Mouse (Mus musculus): ENCODE data around the gene Zfp597. TPM values are rescaled to one million over a fixed set of nuclear protein-coding genes. Genes with fewer than 3 reads are reported as not detected.
A peak's percentile ranks its signal among the peaks of the same experiment; 100 is the strongest.
"Not testable (repeated sequence)": the region's sequence is repeated elsewhere in the genome, so short reads cannot be mapped to it uniquely, and the experiment has no call there.

Zfp597 gene
- polyA plus RNA-seq, 1 experiment = 1.7 TPM

- H3K27me3 ChIP-seq (ENCODE audit: control insufficient read depth, insufficient read depth, insufficient read length) = no peaks in the 10 kb centered on the region
- no peak for TF ChIP-seq MYOG (IDR thresholded peaks at IDR 0.05; ENCODE audit: control insufficient read depth in 1 of 3, insufficient read depth in 1 of 3, insufficient read length in 2 of 3, low read depth in 2 of 3)
- TF ChIP-seq MAX (IDR thresholded peaks at IDR 0.05; ENCODE audit: low read depth) = no peak
- no peak for TF ChIP-seq REST (IDR thresholded peaks at IDR 0.05; ENCODE audit: insufficient read depth, insufficient read length)
- TF ChIP-seq TCF12 (IDR thresholded peaks at IDR 0.05; ENCODE audit: insufficient read depth, poor library complexity, severe bottlenecking) = no peak
- no peak for TF ChIP-seq MYOD1 (IDR thresholded peaks at IDR 0.05; ENCODE audit: control insufficient read depth in 1 of 3, insufficient read length in 2 of 3, low read depth in 2 of 3)
- H3K4me3 ChIP-seq = no peak overlapping the region
- H3ac ChIP-seq (ENCODE audit: control insufficient read depth, insufficient read length) = no peak overlapping the region
- H3K36me3 ChIP-seq (ENCODE audit: control insufficient read depth, insufficient read depth) = no peaks in the 10 kb centered on the region
- no peak overlapping the region for H3K4me2 ChIP-seq (ENCODE audit: low read depth)
- H3K79me2 ChIP-seq (ENCODE audit: control insufficient read depth, insufficient read depth) = no peaks in the 10 kb centered on the region
These were observed 31.8 kb downstream of the Zfp597 start for GRCm38 (mm10) chr16:3852586-3852985.

GRCm38 (mm10) chr16:3851301-3851700 lies 33.1 kb downstream of the Zfp597 start:
- H3K79me2 ChIP-seq (ENCODE audit: control insufficient read depth, insufficient read depth); H3K36me3 ChIP-seq (ENCODE audit: control insufficient read depth, insufficient read depth); H3K4me3 ChIP-seq; H3ac ChIP-seq (ENCODE audit: control insufficient read depth, insufficient read length); H3K27me3 ChIP-seq (ENCODE audit: control insufficient read depth, insufficient read depth, insufficient read length); H3K4me2 ChIP-seq (ENCODE audit: low read depth): not testable (repeated sequence)

GRCm38 (mm10) chr16:3848416-3848815 lies 35.9 kb downstream of the Zfp597 start:
- H3ac ChIP-seq (ENCODE audit: control insufficient read depth, insufficient read length) = no peak overlapping the region
- H3K4me2 ChIP-seq (ENCODE audit: low read depth) = no peak overlapping the region
- no peaks in the 10 kb centered on the region for H3K27me3 ChIP-seq (ENCODE audit: control insufficient read depth, insufficient read depth, insufficient read length)
- H3K4me3 ChIP-seq = no peak overlapping the region
- no peaks in the 10 kb centered on the region for H3K79me2 ChIP-seq (ENCODE audit: control insufficient read depth, insufficient read depth)
- H3K36me3 ChIP-seq (ENCODE audit: control insufficient read depth, insufficient read depth) = no peaks in the 10 kb centered on the region
- no peak for TF ChIP-seq TCF12 (IDR thresholded peaks at IDR 0.05; ENCODE audit: insufficient read depth, poor library complexity, severe bottlenecking)
- no peak for TF ChIP-seq CEBPB (IDR thresholded peaks at IDR 0.05; ENCODE audit: insufficient read depth, poor library complexity, severe bottlenecking)
- TF ChIP-seq REST (IDR thresholded peaks at IDR 0.05; ENCODE audit: insufficient read depth, insufficient read length) = no peak
- TF ChIP-seq USF1 (IDR thresholded peaks at IDR 0.05; ENCODE audit: low read depth) = no peak

GRCm38 (mm10) chr16:3847871-3848270 lies 36.5 kb downstream of the Zfp597 start:
- peak overlapping the region; percentile 29 for H3ac ChIP-seq (ENCODE audit: control insufficient read depth, insufficient read length)
- TF ChIP-seq REST (IDR thresholded peaks at IDR 0.05; ENCODE audit: insufficient read depth, insufficient read length) = no peak
- TF ChIP-seq CEBPB (IDR thresholded peaks at IDR 0.05; ENCODE audit: insufficient read depth, poor library complexity, severe bottlenecking) = no peak
- no peak for TF ChIP-seq MYOG (IDR thresholded peaks at IDR 0.05; ENCODE audit: control insufficient read depth in 1 of 3, insufficient read depth in 1 of 3, insufficient read length in 2 of 3, low read depth in 2 of 3)
- no peak for TF ChIP-seq E2F4 (IDR thresholded peaks at IDR 0.05; ENCODE audit: insufficient read depth)
- TF ChIP-seq MYOD1 (IDR thresholded peaks at IDR 0.05; ENCODE audit: control insufficient read depth in 1 of 3, insufficient read length in 2 of 3, low read depth in 2 of 3) = no peak
- no peak for TF ChIP-seq SRF (IDR thresholded peaks at IDR 0.05; ENCODE audit: control insufficient read depth, insufficient read length, low read depth)
- no peak for TF ChIP-seq USF1 (IDR thresholded peaks at IDR 0.05; ENCODE audit: low read depth)
- H3K4me3 ChIP-seq = peak overlapping the region; percentile 58
- no peaks in the 10 kb centered on the region for H3K27me3 ChIP-seq (ENCODE audit: control insufficient read depth, insufficient read depth, insufficient read length)
- H3K36me3 ChIP-seq (ENCODE audit: control insufficient read depth, insufficient read depth) = no peaks in the 10 kb centered on the region
- H3K79me2 ChIP-seq (ENCODE audit: control insufficient read depth, insufficient read depth) = no peaks in the 10 kb centered on the region
- H3K4me2 ChIP-seq (ENCODE audit: low read depth) = peak overlapping the region; percentile 93

- no peaks in the 10 kb centered on the region for H3K79me2 ChIP-seq (ENCODE audit: control insufficient read depth, insufficient read depth)
- peak within 1 kb of the TSS; percentile 29 for H3ac ChIP-seq (ENCODE audit: control insufficient read depth, insufficient read length)
- H3K4me2 ChIP-seq (ENCODE audit: low read depth) = peak within 1 kb of the TSS; percentile 93
- peak; percentile 67 for TF ChIP-seq POLR2A (IDR thresholded peaks at IDR 0.05; ENCODE audit: insufficient read length, low read depth)
- no peak for TF ChIP-seq E2F4 (IDR thresholded peaks at IDR 0.05; ENCODE audit: insufficient read depth)
- TF ChIP-seq CEBPB (IDR thresholded peaks at IDR 0.05; ENCODE audit: insufficient read depth, poor library complexity, severe bottlenecking) = no peak
- TF ChIP-seq MYOG (IDR thresholded peaks at IDR 0.05; ENCODE audit: control insufficient read depth in 1 of 3, insufficient read depth in 1 of 3, insufficient read length in 2 of 3, low read depth in 2 of 3) = peak in 1 of 3 experiments; percentile 15
- no peak for TF ChIP-seq USF1 (IDR thresholded peaks at IDR 0.05; ENCODE audit: low read depth)
- TF ChIP-seq TCF12 (IDR thresholded peaks at IDR 0.05; ENCODE audit: insufficient read depth, poor library complexity, severe bottlenecking) = no peak
- no peak for TF ChIP-seq REST (IDR thresholded peaks at IDR 0.05; ENCODE audit: insufficient read depth, insufficient read length)
- no peak for TF ChIP-seq TCF3 (IDR thresholded peaks at IDR 0.05; ENCODE audit: insufficient read length, low read depth)
- TF ChIP-seq POLR2AphosphoS2 (IDR thresholded peaks at IDR 0.05; ENCODE audit: insufficient read length, low read depth) = peak; percentile 73
- H3K36me3 ChIP-seq (ENCODE audit: control insufficient read depth, insufficient read depth) = no peaks in the 10 kb centered on the region
- no peaks in the 10 kb centered on the region for H3K27me3 ChIP-seq (ENCODE audit: control insufficient read depth, insufficient read depth, insufficient read length)
- peak within 1 kb of the TSS; percentile 58 for H3K4me3 ChIP-seq
These were observed 37.4 kb downstream of the Zfp597 start, which contains the start of gene Zfp174 for GRCm38 (mm10) chr16:3846711-3847518. Zfp174 (plus strand) TSS chr16:3847268.

All from myocyte (in vitro differentiated cells).